Mouse (Mus musculus): Measurements from ENCODE around the gene Exo5.

DNA sequence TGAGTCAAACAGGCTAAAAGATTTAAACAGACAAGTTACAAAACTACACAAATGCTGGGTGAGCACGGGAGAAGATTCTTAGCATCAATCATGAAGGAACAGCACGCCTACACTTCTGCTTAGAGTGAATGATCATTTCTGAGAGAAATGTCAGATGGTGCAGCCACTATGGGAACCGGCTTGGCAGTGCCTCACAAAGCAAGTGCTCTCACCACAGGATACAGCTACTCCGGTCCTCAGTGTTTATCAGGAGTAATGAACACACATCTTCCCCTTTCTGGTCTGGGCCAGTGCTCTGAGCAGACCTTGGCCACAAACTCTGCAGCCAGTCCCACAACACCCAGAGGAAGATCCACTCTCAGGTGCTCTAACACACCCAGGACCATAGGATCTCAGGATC, 20.3 kb downstream of the Exo5 start:
- TF ChIP-seq GATA1 (IDR thresholded peaks at IDR 0.05; ENCODE audit: borderline replicate concordance, low read length), result no peak
- TF ChIP-seq FLI1 (IDR thresholded peaks at IDR 0.05; ENCODE audit: low read length), result no peak
